ENCODE assay signal across 7 mouse cellular contexts in the genomic region with DNA sequence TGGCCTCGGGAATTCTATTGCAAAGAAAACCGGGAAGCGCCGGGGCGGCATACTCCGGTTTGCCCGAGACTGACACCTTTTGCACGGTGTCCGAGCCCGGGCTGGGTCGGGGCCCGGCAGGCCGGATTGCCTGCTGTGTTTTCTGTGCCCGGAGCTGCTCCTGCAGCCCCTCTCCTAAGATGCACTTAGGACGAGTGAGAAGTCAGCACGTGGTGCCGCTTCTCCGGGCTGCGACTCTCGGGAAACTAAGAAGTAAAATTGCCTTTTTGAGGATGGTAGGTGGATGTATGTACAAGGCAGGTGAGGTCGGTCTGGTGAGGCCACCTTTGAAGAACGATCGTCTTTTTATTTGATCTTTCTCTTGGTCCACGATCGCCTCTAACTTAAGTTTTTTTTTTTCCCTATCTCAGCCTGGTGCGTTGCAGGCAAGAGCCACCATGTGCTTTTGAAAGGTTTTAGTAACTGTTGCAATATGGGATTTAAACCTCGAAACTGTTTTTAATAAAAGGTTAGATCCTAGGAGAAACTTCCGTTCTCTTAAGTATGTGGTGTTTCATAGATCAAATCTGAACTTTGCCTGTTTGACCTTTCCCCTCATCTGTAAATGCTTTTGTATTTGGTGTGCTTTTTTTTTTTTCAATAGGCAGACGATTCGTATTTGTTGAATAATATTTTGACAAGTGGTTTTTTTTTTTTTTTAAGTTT. TPM values are rescaled to one million over a fixed set of nuclear protein-coding genes. Genes with fewer than 3 reads are reported as not detected.
A peak's percentile ranks its signal among the peaks of the same experiment; 100 is the strongest.
DNase-seq lines count a peak whose midpoint lies in the region; ATAC-seq lines count a peak whose summit lies in the region.

No protein-coding gene starts in this region.

- peak overlapping the region; percentile 85 for H3K27ac ChIP-seq in lung, embryonic 16.5 days (ENCODE audit: low read length)
- H3K27ac ChIP-seq in embryonic facial prominence, embryonic 12.5 days = peak overlapping the region; percentile 93
- peak overlapping the region; percentile 82; the same call in 1 of the 2 replicates for H3K27ac ChIP-seq in limb, embryonic 11.5 days (replicated peaks; ENCODE audit: low read depth, low read length)
- H3K27ac ChIP-seq in stomach, embryonic 15.5 days = peak overlapping the region; percentile 96

- no peaks in the 10 kb centered on the region for H3K36me3 ChIP-seq in lung, embryonic 16.5 days (ENCODE audit: control insufficient read depth, insufficient read depth, low read length)
- no peaks in the 10 kb centered on the region for H3K36me3 ChIP-seq in embryonic facial prominence, embryonic 12.5 days
- no peaks in the 10 kb centered on the region; the same call in 1 of the 2 replicates for H3K36me3 ChIP-seq in limb, embryonic 11.5 days (ENCODE audit: control insufficient read depth, insufficient read depth, low read length)
- H3K36me3 ChIP-seq in stomach, embryonic 15.5 days = no peaks in the 10 kb centered on the region

- ATAC-seq in lung, embryonic 16.5 days (ENCODE audit: low read depth) = peak; percentile 56
- peak; percentile 61; the same call in 1 of the 2 replicates for ATAC-seq in embryonic facial prominence, embryonic 12.5 days (ENCODE audit: insufficient number of reproducible peaks, insufficient read depth, low FRiP score, low TSS enrichment)
- peak; percentile 46 for ATAC-seq in limb, embryonic 11.5 days (ENCODE audit: insufficient number of reproducible peaks, low FRiP score, low TSS enrichment, low read depth)
- ATAC-seq in stomach, embryonic 15.5 days (ENCODE audit: insufficient read depth, low FRiP score, low read depth) = peak; percentile 25; the same call in 1 of the 2 replicates

- under 1% methylated on average over 30 of the region's 30 CpGs for WGBS in lung, embryonic 16.5 days
- under 1% methylated on average over 30 of the region's 30 CpGs for WGBS in embryonic facial prominence, embryonic 12.5 days
- under 1% methylated on average over 30 of the region's 30 CpGs for WGBS in limb, embryonic 11.5 days
- under 1% methylated on average over 30 of the region's 30 CpGs for WGBS in stomach, embryonic 15.5 days

- H3K4me2 ChIP-seq in lung, embryonic 16.5 days (ENCODE audit: low read depth, low read length) = peak overlapping the region; percentile 91
- H3K4me2 ChIP-seq in embryonic facial prominence, embryonic 12.5 days (replicated peaks) = peak overlapping the region; percentile 87
- peak overlapping the region; percentile 80 for H3K4me2 ChIP-seq in limb, embryonic 11.5 days (ENCODE audit: low read depth, severe bottlenecking)
- H3K4me2 ChIP-seq in stomach, embryonic 15.5 days = peak overlapping the region; percentile 97

- no peaks in the 10 kb centered on the region; the same call in 1 of the 2 replicates for H3K27me3 ChIP-seq in lung, embryonic 16.5 days (ENCODE audit: control insufficient read depth, insufficient read depth, low read depth, low read length)
- no peaks in the 10 kb centered on the region for H3K27me3 ChIP-seq in embryonic facial prominence, embryonic 12.5 days
- H3K27me3 ChIP-seq in limb, embryonic 11.5 days (ENCODE audit: control insufficient read depth, insufficient read depth, low read length) = no peaks in the 10 kb centered on the region
- no peaks in the 10 kb centered on the region for H3K27me3 ChIP-seq in stomach, embryonic 15.5 days (replicated peaks)

- peak overlapping the region; percentile 83 for H3K9ac ChIP-seq in lung, embryonic 16.5 days (ENCODE audit: low read length)
- H3K9ac ChIP-seq in embryonic facial prominence, embryonic 12.5 days = peak overlapping the region; percentile 95
- H3K9ac ChIP-seq in limb, embryonic 11.5 days (ENCODE audit: low read length) = peak overlapping the region; percentile 94
- H3K9ac ChIP-seq in stomach, embryonic 15.5 days = peak overlapping the region; percentile 88

- H3K9me3 ChIP-seq in lung, embryonic 16.5 days (ENCODE audit: control insufficient read depth, low read length) = no peaks in the 10 kb centered on the region
- H3K9me3 ChIP-seq in embryonic facial prominence, embryonic 12.5 days = no peaks in the 10 kb centered on the region
- no peaks in the 10 kb centered on the region for H3K9me3 ChIP-seq in limb, embryonic 11.5 days (ENCODE audit: control insufficient read depth, low read length)
- H3K9me3 ChIP-seq in stomach, embryonic 15.5 days = no peaks in the 10 kb centered on the region

- no peak for DNase-seq in lung, postnatal 14 days
- no peak for DNase-seq in limb, embryonic 11.5 days (ENCODE audit: low spot score)
- no peak for DNase-seq in cerebellum, adult 11-12 months
- DNase-seq in urinary bladder, adult 18-20 months (ENCODE audit: low spot score in 2 of 2) = no peak

- peaks cover 45% of the 10 kb centered on the region for H3K4me1 ChIP-seq in lung, embryonic 16.5 days (replicated peaks; ENCODE audit: control insufficient read depth, insufficient read depth, low read length)
- peaks cover 41% of the 10 kb centered on the region for H3K4me1 ChIP-seq in embryonic facial prominence, embryonic 12.5 days
- peaks cover 21% of the 10 kb centered on the region for H3K4me1 ChIP-seq in limb, embryonic 11.5 days (ENCODE audit: control insufficient read depth, insufficient read depth, low read length)
- H3K4me1 ChIP-seq in stomach, embryonic 15.5 days = peaks cover 37% of the 10 kb centered on the region

- H3K4me3 ChIP-seq in lung, embryonic 16.5 days (ENCODE audit: low read length) = peak overlapping the region; percentile 71
- peak overlapping the region; percentile 91 for H3K4me3 ChIP-seq in embryonic facial prominence, embryonic 12.5 days
- peak overlapping the region; percentile 86 for H3K4me3 ChIP-seq in limb, embryonic 11.5 days (ENCODE audit: low read depth, low read length)
- H3K4me3 ChIP-seq in stomach, embryonic 15.5 days (replicated peaks) = peak overlapping the region; percentile 87

RNA-seq across cellular contexts. Expression of a gene that starts 0.8 kb away (rescaled TPM):
- 10.3 TPM in 1 of 2 replicates, not detected in the other for polyA plus RNA-seq in lung, embryonic 16.5 days (2015; fragmentation: Nextera tagmentation; extraction: Ambion mirVana)
- polyA plus RNA-seq in embryonic facial prominence, embryonic 12.5 days (2016; fragmentation: Nextera tagmentation; extraction: Ambion mirVana) = 0.31 TPM in 1 of 2 replicates, not detected in the other
- not detected in 2 replicates for polyA plus RNA-seq in limb, embryonic 11.5 days (2014; fragmentation: Nextera tagmentation; extraction: Ambion mirVana)
- polyA plus RNA-seq in stomach, embryonic 15.5 days (2015; fragmentation: Nextera tagmentation; extraction: Ambion mirVana) = not detected in 2 replicates

RNA-seq across cellular contexts. Expression of a gene that starts 1.2 kb away (rescaled TPM):
- 120 and 122 TPM in 2 replicates for polyA plus RNA-seq in lung, embryonic 16.5 days (2015; fragmentation: Nextera tagmentation; extraction: Ambion mirVana)
- 154 TPM in 2 replicates for polyA plus RNA-seq in embryonic facial prominence, embryonic 12.5 days (2016; fragmentation: Nextera tagmentation; extraction: Ambion mirVana)
- polyA plus RNA-seq in limb, embryonic 11.5 days (2014; fragmentation: Nextera tagmentation; extraction: Ambion mirVana) = 162 and 173 TPM in 2 replicates
- polyA plus RNA-seq in stomach, embryonic 15.5 days (2015; fragmentation: Nextera tagmentation; extraction: Ambion mirVana) = 127 and 133 TPM in 2 replicates

RNA-seq across cellular contexts. Expression of a gene that starts 49.3 kb away (rescaled TPM):
- 14.5 and 15.0 TPM in 2 replicates for polyA plus RNA-seq in lung, embryonic 16.5 days (2015; fragmentation: Nextera tagmentation; extraction: Ambion mirVana)
- 11.0 and 12.5 TPM in 2 replicates for polyA plus RNA-seq in embryonic facial prominence, embryonic 12.5 days (2016; fragmentation: Nextera tagmentation; extraction: Ambion mirVana)
- 5.3 and 6.6 TPM in 2 replicates for polyA plus RNA-seq in limb, embryonic 11.5 days (2014; fragmentation: Nextera tagmentation; extraction: Ambion mirVana)
- polyA plus RNA-seq in stomach, embryonic 15.5 days (2015; fragmentation: Nextera tagmentation; extraction: Ambion mirVana) = 12.3 and 12.8 TPM in 2 replicates
